Mouse (Mus musculus) Patski (cell line): Measurements from ENCODE around the gene Gm5930. TPM values are rescaled to one million over a fixed set of nuclear protein-coding genes. Genes with fewer than 3 reads are reported as not detected.
"Not testable (repeated sequence)": the region's sequence is repeated elsewhere in the genome, so short reads cannot be mapped to it uniquely, and the experiment has no call there.

ENCODE experiments used
- ATAC-seq: fragments of 100-300 bp; one replicate; pipeline ENCODE4 v1.8.0; 2021
- CTCF ChIA-PET: fragments of 350-600 bp; sonication (Branson Sonifier 250); formaldehyde crosslinking; loops from one replicate; lab custom pipeline; 2022; ENCODE audit warnings: inconsistent platforms; lab: Charles Lee
- POLR2A ChIA-PET: fragments of 350-600 bp; sonication (Branson Sonifier 250); formaldehyde crosslinking; loops from one replicate; lab custom pipeline; 2022; ENCODE audit warnings: antibody characterized with exemption, inconsistent platforms; lab: Charles Lee
- DNase-seq: peaks from one replicate; pipeline ENCODE4 v3.0.0-alpha.2; 2011; ENCODE audit warnings: low read depth, low spot score
- H3K27me3 ChIP-seq: fragments of 371-371 bp; one replicate; pipeline ENCODE4 v1.5.1; 2021
- CTCF ChIP-seq: fragments of 100-300 bp; IDR thresholded peaks from one replicate; pipeline ENCODE4 v1.5.1; 2021
- in situ Hi-C: fragments of 300-500 bp; cut with MboI; formaldehyde crosslinking; loops from 3 replicates; pipeline ENCODE4 v1.11.1; 2018; ENCODE audit warnings: low pct_unique_long_range_greater_than_20kb, mixed read lengths
- polyA plus RNA-seq: library from polyadenylated mRNA; unstranded; gene quantifications from one replicate; pipeline ENCODE4 v1.2.3, GENCODE M21; 2021

The Gm5930 gene
- polyA plus RNA-seq, result 0.12 TPM

DNA sequence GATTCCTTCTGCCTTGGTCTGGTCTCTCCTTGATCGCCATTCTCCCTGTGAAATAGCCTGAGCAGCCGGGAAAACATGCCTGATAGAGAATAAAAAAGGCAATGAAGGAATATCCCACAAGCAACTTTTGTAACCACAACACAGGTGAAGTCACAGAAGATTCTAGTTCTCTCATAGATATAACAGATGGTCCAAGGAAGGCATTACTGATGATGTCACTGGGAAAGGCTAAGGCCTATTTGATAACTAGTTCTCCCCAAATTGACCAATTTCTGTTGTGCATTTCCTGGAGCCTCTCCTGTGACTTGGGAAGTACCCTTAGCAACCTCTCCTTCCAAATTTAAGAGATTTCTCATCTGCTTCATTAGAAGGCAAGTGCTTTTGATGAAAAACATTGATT, at the start of gene Gm5930:
Gene Gm5930, minus strand, starts transcription at position 101 of the 400 bp plus-strand sequence.
- DNase-seq, H3K27me3 ChIP-seq, ATAC-seq, in situ Hi-C loops, CTCF ChIA-PET, POLR2A ChIA-PET: not testable (repeated sequence)

DNA sequence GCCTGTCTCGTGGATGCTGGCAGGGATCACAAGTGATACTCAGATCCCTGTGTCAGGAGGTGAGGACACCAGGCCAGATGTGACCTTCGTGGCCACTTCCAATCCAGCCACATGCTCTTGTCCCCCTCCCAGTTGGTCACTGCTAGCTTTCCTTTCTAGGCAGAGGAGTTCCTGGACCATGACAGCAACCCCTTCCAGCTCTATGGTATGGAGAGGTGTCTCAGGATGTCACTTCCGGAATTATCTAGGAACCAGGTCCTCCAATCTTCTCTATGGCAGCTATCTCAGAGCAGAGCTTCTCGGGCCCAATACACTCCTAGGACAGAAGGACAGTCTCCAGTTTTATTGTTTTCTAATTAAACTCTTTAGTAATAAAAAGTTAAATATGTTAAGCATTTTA, 45.8 kb upstream of the Gm5930 start:
- CTCF ChIA-PET, ATAC-seq, in situ Hi-C loops, POLR2A ChIA-PET, H3K27me3 ChIP-seq, DNase-seq: not testable (repeated sequence)

DNA sequence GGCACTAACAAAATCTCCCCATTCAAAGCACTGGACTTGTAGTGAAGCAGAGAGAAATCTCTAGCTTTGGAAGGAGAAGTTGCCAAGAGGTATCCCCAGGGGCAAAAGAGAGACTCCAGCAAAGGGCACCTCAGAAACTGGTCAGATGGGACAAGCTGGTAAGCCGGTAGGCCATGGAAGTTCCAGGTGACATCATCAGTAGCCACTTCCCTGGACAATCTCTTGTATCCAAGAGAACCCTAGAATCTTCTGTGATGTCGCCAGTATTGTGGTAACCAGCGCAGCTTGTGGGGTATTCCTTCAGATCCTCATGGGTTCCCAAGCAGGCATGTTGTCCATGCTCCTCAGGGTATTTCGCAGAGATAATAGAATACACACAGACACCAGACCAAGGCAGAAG, 26.7 kb upstream of the Gm5930 start, which contains the start of gene Gm8229:
Gene Gm8229, plus strand, starts transcription at position 301 of the 400 bp plus-strand sequence.
- CTCF ChIA-PET, ATAC-seq, in situ Hi-C loops: not testable (repeated sequence)

DNA sequence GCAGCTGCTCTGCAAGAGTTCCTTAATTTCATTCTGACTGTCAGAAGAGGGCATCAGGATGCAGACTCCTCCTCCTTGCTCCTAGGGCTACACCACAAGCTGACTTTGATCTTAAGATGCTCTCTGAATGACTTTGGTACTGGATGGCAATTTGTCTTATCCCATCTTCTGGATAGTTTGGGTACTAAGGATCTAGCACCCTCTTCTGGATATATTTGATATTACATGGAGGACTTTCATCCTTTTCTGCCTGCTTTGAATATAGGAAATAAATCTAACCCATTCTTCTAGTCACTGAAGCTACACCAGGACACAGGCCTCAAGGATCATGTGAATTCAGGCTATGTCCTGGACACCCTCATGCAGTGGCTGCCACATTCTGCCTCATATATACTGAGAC, 23.9 kb upstream of the Gm5930 start:
- CTCF ChIA-PET, H3K27me3 ChIP-seq, in situ Hi-C loops, ATAC-seq, DNase-seq, POLR2A ChIA-PET: not testable (repeated sequence)
- TF ChIP-seq CTCF, result peak; percentile 19

More for the DNA sequence above, 26.7 kb upstream of the Gm5930 start, which contains the start of gene Gm8229:
- DNase-seq, H3K27me3 ChIP-seq, POLR2A ChIA-PET: not testable (repeated sequence)

DNA sequence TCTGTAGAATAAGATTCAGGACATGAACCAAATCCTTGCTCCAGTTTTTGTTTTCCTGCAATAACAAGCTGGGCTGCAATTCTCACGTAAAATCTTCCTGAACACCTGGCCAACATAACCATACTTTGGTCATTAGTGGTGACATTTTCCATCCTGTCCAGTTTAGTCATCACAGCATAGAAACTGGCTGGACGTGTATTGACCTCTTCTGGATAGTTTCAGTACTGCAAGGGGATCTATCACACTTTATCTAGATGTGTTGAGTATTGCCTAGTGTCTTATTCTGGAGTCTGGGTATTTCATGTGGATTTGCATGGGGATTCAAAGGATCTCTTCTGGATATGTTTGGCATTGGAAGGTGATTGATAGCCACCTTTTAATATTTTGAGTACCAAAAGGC, 23.0 kb upstream of the Gm5930 start:
- TF ChIP-seq CTCF, result peak; percentile 33
- H3K27me3 ChIP-seq, ATAC-seq, in situ Hi-C loops, CTCF ChIA-PET, DNase-seq, POLR2A ChIA-PET: not testable (repeated sequence)

DNA sequence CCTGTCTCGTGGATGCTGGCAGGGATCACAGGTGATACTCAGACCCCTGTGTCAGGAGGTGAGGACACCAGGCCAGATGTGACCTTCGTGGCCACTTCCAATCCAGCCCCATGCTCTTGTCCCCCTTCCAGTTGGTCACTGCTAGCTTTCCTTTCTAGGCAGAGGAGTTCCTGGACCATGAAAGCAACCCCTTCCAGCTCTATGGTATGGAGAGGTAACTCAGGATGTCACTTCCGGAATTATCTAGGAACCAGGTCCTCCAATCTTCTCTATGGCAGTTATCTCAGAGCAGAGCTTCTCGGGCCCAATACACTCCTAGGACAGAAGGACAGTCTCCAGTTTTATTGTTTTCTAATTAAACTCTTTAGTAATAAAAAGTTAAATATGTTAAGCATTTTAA, 26.3 kb downstream of the Gm5930 start:
- CTCF ChIA-PET, DNase-seq, in situ Hi-C loops, H3K27me3 ChIP-seq, ATAC-seq, POLR2A ChIA-PET: not testable (repeated sequence)

DNA sequence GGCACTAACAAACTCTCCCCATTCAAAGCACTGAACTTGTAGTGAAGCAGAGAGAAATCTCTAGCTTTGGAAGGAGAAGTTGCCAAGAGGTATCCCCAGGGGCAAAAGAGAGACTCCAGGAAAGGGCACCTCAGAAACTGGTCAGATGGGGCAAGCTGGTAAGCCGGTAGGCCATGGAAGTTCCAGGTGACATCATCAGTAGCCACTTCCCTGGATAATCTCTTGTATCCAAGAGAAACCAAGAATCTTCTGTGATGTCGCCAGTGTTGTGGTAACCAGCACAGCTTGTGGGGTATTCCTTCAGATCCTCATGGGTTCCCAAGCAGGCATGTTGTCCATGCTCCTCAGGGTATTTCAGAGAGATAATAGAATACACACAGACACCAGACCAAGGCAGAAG, 53.1 kb downstream of the Gm5930 start, which contains the start of gene Gm8220:
Gene Gm8220, plus strand, starts transcription at position 301 of the 400 bp plus-strand sequence.
- H3K27me3 ChIP-seq, in situ Hi-C loops, DNase-seq, POLR2A ChIA-PET, CTCF ChIA-PET, ATAC-seq: not testable (repeated sequence)

Other genes with a start within 250 kb of the Gm5930 start
- gene Ear2, start 235.9 kb downstream of the Gm5930 start, polyA plus RNA-seq, result not detected
- gene Gm3327, start 214.7 kb downstream of the Gm5930 start, polyA plus RNA-seq, result not detected
- gene Gm8212, start 140.9 kb downstream of the Gm5930 start, polyA plus RNA-seq, result not detected
- 0.14 TPM for gene 4930503E14Rik, start 125.3 kb downstream of the Gm5930 start, polyA plus RNA-seq
- gene Gm8220, start 53.0 kb downstream of the Gm5930 start, polyA plus RNA-seq, result not detected
- not detected for gene Gm8229, start 26.8 kb upstream of the Gm5930 start, polyA plus RNA-seq
- not detected for gene Gm3371, start 72.1 kb upstream of the Gm5930 start, polyA plus RNA-seq
- not detected for gene Gm8232, start 95.1 kb upstream of the Gm5930 start, polyA plus RNA-seq
- gene BC061237, start 153.9 kb upstream of the Gm5930 start, polyA plus RNA-seq, result not detected
- not detected for gene Gm17093, start 179.7 kb upstream of the Gm5930 start, polyA plus RNA-seq
- gene Gm8247, start 244.6 kb upstream of the Gm5930 start, polyA plus RNA-seq, result not detected